Mouse (Mus musculus) forebrain, postnatal 0 days (tissue): ENCODE measurements around the gene Lclat1. TPM values are rescaled to one million over a fixed set of nuclear protein-coding genes. Genes with fewer than 3 reads are reported as not detected.

Experiments
- ATAC-seq: fragments of 200-750 bp; cut with Nextera tagmentation; 2 replicates; pipeline ENCODE4 v1.8.0; 2017; ENCODE audit warnings: mild to moderate bottlenecking, moderate library complexity
- DNase-seq: peaks from one replicate; pipeline ENCODE4 v3.0.0-alpha.2; 2015
- H3K27ac ChIP-seq: fragments of 300-500 bp; sonication (generic); 2 replicates; pipeline ENCODE4 v1.5.1; 2014; ENCODE audit warnings: low read depth, mild to moderate bottlenecking, antibody characterized with exemption, low read length, moderate library complexity, mixed read lengths
- H3K27me3 ChIP-seq: fragments of 300-500 bp; sonication (generic); 2 replicates; pipeline ENCODE4 v1.6.1; 2014; ENCODE audit warnings: mild to moderate bottlenecking, low read length, mixed read lengths; ENCODE audit not compliant: insufficient read depth
- H3K36me3 ChIP-seq: fragments of 300-500 bp; sonication (generic); 2 replicates; pipeline ENCODE4 v1.6.1; 2014; ENCODE audit warnings: mild to moderate bottlenecking, moderate library complexity; ENCODE audit not compliant: insufficient read depth
- H3K4me1 ChIP-seq: fragments of 300-500 bp; sonication (generic); 2 replicates; pipeline ENCODE4 v1.6.1; 2014; ENCODE audit warnings: antibody characterized with exemption; ENCODE audit not compliant: insufficient read depth
- H3K4me2 ChIP-seq: fragments of 300-500 bp; sonication (generic); 2 replicates; pipeline ENCODE4 v1.6.1; 2014; ENCODE audit warnings: low read depth, mild to moderate bottlenecking, moderate library complexity
- H3K4me3 ChIP-seq: fragments of 300-500 bp; sonication (generic); 2 replicates; pipeline ENCODE4 v1.5.1; 2014; ENCODE audit warnings: low read depth, low read length, mixed read lengths
- H3K9ac ChIP-seq: fragments of 300-500 bp; sonication (generic); 2 replicates; pipeline ENCODE4 v1.6.1; 2014; ENCODE audit warnings: mild to moderate bottlenecking
- H3K9me3 ChIP-seq: fragments of 300-500 bp; sonication (generic); 2 replicates; pipeline ENCODE4 v1.6.1; 2016; ENCODE audit warnings: low read length
- CTCF ChIP-seq: sonication (generic); IDR thresholded peaks from 2 replicates; pipeline ENCODE4 v1.5.1; 2016; ENCODE audit warnings: antibody characterized with exemption, control low read depth, low read depth
- WGBS: fragments of 180-500 bp; shearing (Covaris S2); extraction: QIAGEN DNeasy Blood & Tissue Kit; methylation state at CpG from one replicate; pipeline ENCODE4 v1.1.7; 2014; 5-methylcytosine and 5-hydroxymethylcytosine counted together
- polyA plus RNA-seq: library from polyadenylated mRNA; unstranded; fragments of >200 nt; fragmentation: Nextera tagmentation; extraction: Ambion mirVana; gene quantifications from 2 replicates; pipeline ENCODE4 v1.2.1, GENCODE M21; 2015
- total RNA-seq: library from RNA; depleted of rRNA; stranded (reverse); fragments of >200 nt; gene quantifications from 2 replicates; pipeline ENCODE4 v1.2.3, GENCODE M21; 2014

Lclat1 gene
- total and polyA plus RNA-seq, 2 experiments from 2014 or later: 11.9 to 28.4 TPM

- ATAC-seq: no peak
- 87% methylated on average over 6 of the region's 6 CpGs for WGBS
- Histone ChIP-seq H3K36me3 (no peaks in the 10 kb centered on the region), H3K27me3 (no peaks in the 10 kb centered on the region), H3K4me2 (no peak overlapping the region), H3K9ac (no peak overlapping the region), H3K4me3 (no peak overlapping the region), H3K4me1 (no peaks in the 10 kb centered on the region), H3K27ac (no peak overlapping the region), H3K9me3 (no peaks in the 10 kb centered on the region)
- DNase-seq: no peak
- no peak for TF ChIP-seq CTCF
These were observed 54.0 kb downstream of the Lclat1 start for GRCm38 (mm10) chr17:73161795-73162194.

- Histone ChIP-seq H3K4me3 (no peak overlapping the region), H3K4me2 (no peak overlapping the region), H3K4me1 (no peaks in the 10 kb centered on the region), H3K9me3 (no peaks in the 10 kb centered on the region), H3K36me3 (no peaks in the 10 kb centered on the region), H3K9ac (no peak overlapping the region), H3K27ac (no peak overlapping the region), H3K27me3 (no peaks in the 10 kb centered on the region)
- WGBS: 83% methylated on average over 15 of the region's 15 CpGs
- DNase-seq (no peak), ATAC-seq (no peak)
- TF ChIP-seq CTCF: no peak
These were observed 54.8 kb downstream of the Lclat1 start for GRCm38 (mm10) chr17:73162445-73163208.

- ATAC-seq: no peak
- TF ChIP-seq CTCF: no peak
- WGBS: 74% methylated on average over 3 of the region's 3 CpGs
These were observed 55.8 kb downstream of the Lclat1 start for GRCm38 (mm10) chr17:73163597-73163996.

GRCm38 (mm10) chr17:73164121-73164520 is 56.3 kb downstream of the Lclat1 start:
- no peak for TF ChIP-seq CTCF
- Histone ChIP-seq H3K4me1 (no peaks in the 10 kb centered on the region), H3K27ac (no peak overlapping the region), H3K9me3 (no peaks in the 10 kb centered on the region), H3K4me2 (no peak overlapping the region), H3K27me3 (no peaks in the 10 kb centered on the region), H3K9ac (no peak overlapping the region), H3K36me3 (no peaks in the 10 kb centered on the region), H3K4me3 (no peak overlapping the region)
- no peak for DNase-seq
- no peak for ATAC-seq
- 94% methylated on average over 2 of the region's 2 CpGs for WGBS

More at GRCm38 (mm10) chr17:73163597-73163996, 55.8 kb downstream of the Lclat1 start:
- Histone ChIP-seq H3K36me3 (no peaks in the 10 kb centered on the region), H3K9ac (no peak overlapping the region), H3K4me2 (no peak overlapping the region), H3K4me3 (no peak overlapping the region), H3K9me3 (no peaks in the 10 kb centered on the region), H3K4me1 (no peaks in the 10 kb centered on the region), H3K27ac (no peak overlapping the region), H3K27me3 (no peaks in the 10 kb centered on the region)
- no peak for DNase-seq

- H3K27me3 ChIP-seq: no peaks in the 10 kb centered on the region
- H3K4me2 ChIP-seq: no peak overlapping the region
- H3K36me3 ChIP-seq: no peaks in the 10 kb centered on the region
- no peak overlapping the region for H3K9ac ChIP-seq
- no peaks in the 10 kb centered on the region for H3K4me1 ChIP-seq
- DNase-seq (no peak), ATAC-seq (no peak)
- H3K9me3 ChIP-seq: no peaks in the 10 kb centered on the region
- H3K27ac ChIP-seq: no peak overlapping the region
- TF ChIP-seq CTCF: no peak
- no peak overlapping the region for H3K4me3 ChIP-seq
- WGBS: 90% methylated on average over 7 of the region's 7 CpGs
These were observed 61.7 kb downstream of the Lclat1 start for GRCm38 (mm10) chr17:73169461-73169860.

- TF ChIP-seq CTCF: no peak
- no peaks in the 10 kb centered on the region for H3K4me1 ChIP-seq
- H3K4me3 ChIP-seq: no peak overlapping the region
- ATAC-seq (no peak), DNase-seq (no peak)
- no peaks in the 10 kb centered on the region for H3K9me3 ChIP-seq
- H3K9ac ChIP-seq: no peak overlapping the region
- H3K27ac ChIP-seq: no peak overlapping the region
- H3K4me2 ChIP-seq: no peak overlapping the region
- H3K36me3 ChIP-seq: no peaks in the 10 kb centered on the region
- no peaks in the 10 kb centered on the region for H3K27me3 ChIP-seq
- 91% methylated on average over 5 of the region's 5 CpGs for WGBS
These were observed 62.4 kb downstream of the Lclat1 start for GRCm38 (mm10) chr17:73170141-73170540.

GRCm38 (mm10) chr17:73174083-73174562 is 66.3 kb downstream of the Lclat1 start:
- no peak overlapping the region for H3K4me2 ChIP-seq
- no peaks in the 10 kb centered on the region for H3K9me3 ChIP-seq
- no peaks in the 10 kb centered on the region for H3K36me3 ChIP-seq
- ATAC-seq: no peak
- H3K9ac ChIP-seq: no peak overlapping the region
- no peak overlapping the region for H3K27ac ChIP-seq
- no peaks in the 10 kb centered on the region for H3K4me1 ChIP-seq
- H3K27me3 ChIP-seq: no peaks in the 10 kb centered on the region
- no peak overlapping the region for H3K4me3 ChIP-seq
- 47% methylated on average over 5 of the region's 5 CpGs for WGBS
- peak; percentile 46 for DNase-seq
- TF ChIP-seq CTCF: peak; percentile 60
